Mouse (Mus musculus) CD8-positive naive resting alpha-beta T cell, adult 2 months (primary cell): ENCODE results near the gene Tmem220.

ENCODE experiments used
- DNase-seq, 2 experiments: peaks; one replicate each; pipeline ENCODE4 v3.0.0; 2022; ENCODE audit warnings: low read depth in 2 of 2, low spot score in 2 of 2

Gene Tmem220

DNA sequence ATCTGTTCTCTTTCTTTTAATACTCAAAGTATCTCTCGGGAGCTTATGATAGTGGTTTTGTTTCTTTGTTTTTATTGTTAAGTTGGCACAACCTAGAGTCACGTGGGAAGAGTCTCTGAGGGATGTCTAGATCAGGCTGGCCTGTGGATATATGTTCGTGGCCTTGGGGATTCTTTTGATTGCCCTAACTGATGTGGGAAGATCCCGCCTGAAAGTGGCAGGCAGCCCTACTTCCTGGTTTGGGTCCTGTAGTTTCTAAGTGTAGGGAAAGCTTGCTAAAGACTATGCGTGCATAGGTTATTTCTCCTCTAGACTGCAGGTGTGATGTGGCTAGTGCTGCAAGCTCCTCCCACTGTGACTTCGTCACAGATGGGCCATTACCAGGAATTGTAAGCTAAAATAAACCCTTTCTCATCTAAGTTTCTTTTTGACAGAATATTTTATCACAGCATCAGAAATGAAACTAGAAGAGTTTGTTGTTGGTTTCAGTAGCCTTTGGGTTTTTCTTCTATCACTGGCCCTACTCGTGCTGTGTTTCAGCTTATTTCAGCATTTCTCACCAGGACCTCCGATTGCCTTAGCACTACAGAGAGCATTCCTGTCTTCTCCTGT is 29.9 kb downstream of the Tmem220 start:
- DNase-seq: no peak

DNA sequence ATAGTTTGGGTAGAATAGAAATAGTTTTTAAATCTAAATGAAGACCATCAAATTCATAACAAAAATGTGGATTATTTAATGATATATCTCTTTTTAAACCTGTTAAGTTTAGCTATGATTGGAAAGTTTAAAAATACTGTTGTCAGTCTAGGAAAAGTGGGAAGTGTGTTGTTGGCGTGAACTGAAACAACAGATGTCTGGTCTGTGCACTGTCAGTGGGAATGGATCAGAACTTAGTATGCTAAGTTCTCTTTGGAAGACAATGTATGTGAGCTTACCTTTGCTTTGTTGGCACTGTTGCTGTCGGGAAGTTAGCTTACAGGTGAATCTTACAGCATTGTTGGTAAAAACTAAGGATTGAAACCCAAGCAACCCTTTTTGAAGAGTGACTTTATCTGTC is 36.4 kb downstream of the Tmem220 start:
- no peak for DNase-seq

DNA sequence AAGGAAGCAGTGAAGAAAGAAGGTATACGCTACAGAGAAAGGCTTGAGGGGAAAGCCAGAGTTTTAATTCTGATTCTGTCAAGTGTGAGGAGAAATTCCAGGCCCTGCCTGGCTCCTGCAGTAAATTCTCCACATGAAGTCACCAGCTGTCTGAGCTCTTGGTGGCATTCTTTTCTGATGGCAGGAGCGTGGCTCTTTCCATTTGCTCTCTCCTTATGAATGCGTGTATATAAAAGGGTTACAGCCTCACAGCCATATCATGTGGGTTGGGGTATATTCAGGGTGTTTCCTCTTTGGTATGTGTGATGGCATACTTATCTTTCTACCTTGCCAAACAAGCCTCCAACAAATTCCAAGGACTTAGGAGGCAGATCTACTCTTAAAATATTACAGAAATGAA is 37.8 kb downstream of the Tmem220 start:
- no peak for DNase-seq

DNA sequence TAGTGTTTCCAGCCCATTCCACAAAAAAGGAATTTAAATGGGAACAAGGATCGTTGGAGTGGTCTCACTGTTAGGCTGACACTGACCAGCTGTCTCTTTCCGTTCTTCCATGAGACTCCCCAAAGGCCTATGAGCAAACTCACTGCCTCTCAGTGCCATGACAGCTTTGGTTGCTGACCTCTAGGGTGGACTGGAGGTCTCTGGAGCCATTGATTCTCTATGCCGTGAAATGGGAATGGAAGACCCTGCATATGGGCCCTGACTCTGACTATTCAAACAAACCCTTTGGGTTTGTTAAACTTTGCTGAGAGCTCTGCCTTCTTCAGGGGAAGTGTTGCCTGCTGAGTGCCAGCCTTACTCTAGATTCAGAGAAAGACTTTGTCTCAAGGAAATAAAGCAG is 42.8 kb downstream of the Tmem220 start:
- DNase-seq: no peak

DNA sequence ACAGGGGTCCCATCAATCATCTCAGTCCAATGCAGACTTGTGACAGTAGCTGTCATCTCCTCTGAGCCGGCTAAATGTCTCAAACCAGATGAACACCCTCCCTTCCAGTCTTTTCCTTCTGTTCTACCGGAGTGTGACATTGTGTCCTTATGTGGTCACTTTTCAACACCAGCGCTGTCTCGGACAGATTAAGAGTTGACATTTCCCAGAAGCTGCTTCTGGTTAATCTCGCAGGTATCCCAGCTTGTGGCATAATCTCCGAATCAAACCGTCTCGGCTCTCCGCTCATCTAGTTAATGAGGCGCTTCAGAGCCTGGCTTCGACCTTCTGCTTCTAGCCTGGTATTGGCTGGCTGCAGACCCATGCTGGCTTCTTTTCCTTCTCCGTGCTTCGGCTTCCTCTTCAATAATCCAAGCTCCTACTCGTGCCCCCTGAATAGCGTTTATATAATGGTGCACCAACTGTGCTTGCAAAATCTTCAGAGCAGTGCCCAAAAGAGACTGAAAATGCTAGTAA is 47.7 kb downstream of the Tmem220 start:
- no peak for DNase-seq

DNA sequence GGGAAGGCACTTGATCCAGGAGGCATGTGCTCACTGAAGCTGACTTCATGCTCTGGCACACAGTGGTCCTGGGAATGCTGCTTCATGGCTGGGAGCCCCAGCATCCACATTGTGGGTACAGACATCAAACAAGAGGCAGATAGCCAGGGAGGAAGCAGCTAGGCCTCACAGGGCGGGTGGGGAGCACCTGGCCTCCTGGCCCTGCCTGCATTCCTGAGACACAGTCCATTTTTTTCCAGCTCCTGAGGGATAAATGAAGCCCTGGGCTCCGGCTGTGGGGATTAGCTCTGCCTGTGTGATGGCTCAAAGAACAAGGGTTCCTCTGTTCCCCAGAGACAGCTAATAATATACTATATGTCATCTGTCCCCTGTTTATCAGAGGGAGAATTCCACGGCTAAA is 50.1 kb downstream of the Tmem220 start:
- no peak for DNase-seq

DNA sequence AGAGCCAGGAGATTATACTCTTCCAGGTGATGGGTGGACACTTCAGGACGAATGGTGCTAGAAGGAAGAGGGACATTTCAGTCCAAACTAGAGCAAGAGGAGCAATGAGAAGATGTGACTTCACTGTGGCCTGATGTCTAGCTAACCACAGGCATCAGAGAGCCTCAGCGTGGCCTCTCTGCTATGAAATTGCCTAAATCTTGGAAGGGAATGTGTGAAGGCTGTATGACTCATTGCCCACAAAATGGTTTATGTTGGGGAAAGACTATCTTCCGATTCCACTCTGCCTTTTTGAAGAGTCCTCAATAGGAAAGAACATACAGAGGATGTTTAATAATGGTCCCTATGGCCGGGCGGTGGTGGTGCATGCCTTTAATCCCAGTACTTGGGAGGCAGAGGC is 51.8 kb downstream of the Tmem220 start:
- no peak for DNase-seq

DNA sequence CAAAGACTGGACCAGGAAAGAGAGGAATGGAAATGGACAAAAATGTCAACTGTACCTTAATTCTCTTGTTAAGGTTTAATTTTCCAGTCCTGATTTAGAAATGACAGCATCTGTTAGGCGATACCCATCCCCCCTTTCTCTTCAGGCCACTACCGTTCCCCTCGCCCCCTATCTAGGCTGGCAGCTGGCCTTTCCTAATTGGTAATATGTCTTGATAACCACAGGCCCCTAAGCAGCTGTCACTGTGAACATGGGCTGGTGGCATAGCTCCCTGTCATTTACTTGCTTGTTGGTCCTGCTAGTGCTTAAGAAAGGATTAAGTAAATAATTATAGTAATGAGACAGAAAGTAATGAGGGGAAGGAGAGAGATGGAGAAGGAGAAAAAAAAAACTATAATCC is 52.5 kb downstream of the Tmem220 start:
- DNase-seq: no peak

DNA sequence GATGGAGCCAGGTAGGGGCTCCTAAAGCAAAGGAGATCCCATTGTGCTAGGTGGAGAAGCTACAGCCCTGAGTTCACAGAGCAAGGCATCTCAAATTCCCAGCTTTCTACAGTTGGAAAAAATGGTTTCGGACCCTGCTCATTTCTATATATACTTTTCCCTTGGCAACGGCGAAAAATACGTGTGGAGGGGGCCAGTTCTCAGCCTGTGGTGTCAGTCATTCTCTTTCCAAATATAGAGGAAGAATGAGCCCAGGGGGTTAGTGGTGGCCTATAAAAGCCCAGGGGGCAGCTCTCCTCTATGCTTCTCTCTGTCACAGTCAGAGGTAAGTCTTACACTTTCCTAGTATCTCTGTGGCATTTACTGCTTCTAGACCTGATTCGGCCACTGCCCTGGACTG is 53.0 kb downstream of the Tmem220 start, which contains the start of gene Myh3:
Gene Myh3, plus strand, starts transcription at position 301 of the 400 bp plus-strand sequence.
- no peak for DNase-seq

DNA sequence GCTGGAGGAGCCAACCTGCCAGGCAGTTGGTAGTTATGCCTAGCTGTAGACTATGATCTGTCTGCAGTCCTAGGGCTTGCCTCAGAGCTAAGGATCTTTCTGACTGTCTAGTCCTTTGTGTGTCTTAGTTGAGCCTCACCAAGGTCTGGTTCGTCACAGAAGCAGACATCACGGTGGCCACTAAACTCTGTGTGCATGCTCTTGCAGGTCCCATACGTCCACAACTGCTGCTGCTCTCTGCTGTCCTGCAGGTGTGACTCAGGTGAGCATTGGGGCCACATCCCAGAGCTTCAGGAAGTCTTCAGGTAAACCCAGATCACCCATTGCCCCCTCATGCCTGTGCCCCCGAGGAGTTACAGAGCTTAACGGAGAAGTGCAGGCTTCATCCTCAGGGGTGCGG is 53.9 kb downstream of the Tmem220 start:
- no peak for DNase-seq

DNA sequence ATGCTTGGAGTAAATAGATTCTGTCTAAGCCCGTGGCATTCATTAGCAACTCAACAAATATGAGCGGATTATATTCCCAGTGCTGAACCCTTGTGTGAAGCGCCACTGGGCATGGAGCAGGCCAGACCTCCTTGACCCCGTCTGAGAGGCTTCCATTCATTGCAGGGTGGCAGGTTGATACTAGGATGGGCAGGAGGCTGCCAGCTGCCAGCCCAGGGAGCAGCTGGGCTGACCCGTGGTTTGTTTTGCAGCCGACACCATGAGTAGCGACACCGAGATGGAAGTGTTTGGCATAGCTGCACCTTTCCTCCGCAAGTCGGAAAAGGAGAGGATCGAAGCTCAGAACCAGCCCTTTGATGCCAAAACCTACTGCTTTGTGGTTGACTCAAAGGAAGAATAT is 54.8 kb downstream of the Tmem220 start:
- no peak for DNase-seq

DNA sequence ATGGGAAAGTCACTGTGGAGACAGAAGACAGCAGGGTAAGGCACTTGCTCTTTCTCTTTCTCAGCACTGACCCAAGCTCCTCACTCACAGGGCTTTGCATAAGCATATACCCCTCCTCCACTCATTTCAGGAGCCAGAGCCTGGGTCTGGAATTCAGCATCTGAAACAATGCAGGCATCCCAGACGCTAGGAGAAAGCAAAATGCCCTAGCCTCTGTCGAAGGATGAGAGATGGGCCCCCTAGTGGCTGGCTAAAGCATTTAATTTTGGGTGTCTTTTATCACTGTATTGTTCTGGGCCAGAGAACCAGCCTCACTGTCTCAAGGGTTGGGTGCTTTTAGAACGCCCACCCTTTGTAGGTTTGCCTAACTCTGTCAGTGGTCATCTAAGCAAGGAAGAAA is 55.2 kb downstream of the Tmem220 start:
- DNase-seq: peak; percentile 8 to 35

DNA sequence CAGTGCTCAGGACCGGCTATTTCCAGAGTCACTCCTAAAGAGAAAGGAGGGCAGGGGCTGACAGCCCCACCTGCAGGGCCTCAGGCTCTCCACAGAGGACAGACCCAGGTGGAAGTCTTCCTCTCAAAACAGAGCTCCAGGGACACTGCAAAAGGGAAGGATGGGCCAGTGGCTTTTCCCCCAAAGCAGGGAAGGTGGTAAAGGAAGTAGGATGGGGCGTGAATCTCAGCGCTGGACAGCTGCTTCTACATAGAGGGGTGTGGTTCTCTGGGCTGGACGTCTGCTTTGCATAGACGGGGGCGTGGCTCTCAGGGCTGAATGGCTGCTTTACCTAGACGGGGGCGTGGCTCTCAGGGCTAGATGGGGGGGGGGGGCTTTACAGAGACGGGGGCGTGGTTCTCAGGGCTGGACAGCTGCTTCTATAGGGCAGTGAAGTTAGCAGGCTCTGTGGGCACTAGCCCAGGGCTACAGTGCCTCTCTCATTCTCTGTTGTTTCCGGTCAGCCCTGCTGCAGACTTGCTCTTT is 56.2 kb downstream of the Tmem220 start:
- DNase-seq: no peak

DNA sequence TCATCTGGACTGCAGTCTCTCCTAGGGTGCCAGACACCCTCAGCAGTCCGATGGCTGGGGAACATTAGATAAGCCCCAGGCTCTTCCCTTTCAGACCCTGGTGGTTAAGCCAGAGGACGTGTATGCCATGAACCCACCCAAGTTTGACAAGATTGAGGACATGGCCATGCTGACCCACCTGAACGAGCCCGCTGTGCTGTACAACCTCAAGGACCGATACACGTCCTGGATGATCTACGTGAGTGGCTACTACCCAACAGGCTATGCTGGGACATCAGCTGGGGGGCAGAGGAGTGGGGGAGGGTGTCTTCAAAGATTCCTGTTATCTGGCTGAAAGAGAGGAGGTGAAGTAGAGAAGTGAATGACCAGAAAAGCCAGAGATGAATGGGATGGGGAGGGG is 57.2 kb downstream of the Tmem220 start:
- DNase-seq: no peak

DNA sequence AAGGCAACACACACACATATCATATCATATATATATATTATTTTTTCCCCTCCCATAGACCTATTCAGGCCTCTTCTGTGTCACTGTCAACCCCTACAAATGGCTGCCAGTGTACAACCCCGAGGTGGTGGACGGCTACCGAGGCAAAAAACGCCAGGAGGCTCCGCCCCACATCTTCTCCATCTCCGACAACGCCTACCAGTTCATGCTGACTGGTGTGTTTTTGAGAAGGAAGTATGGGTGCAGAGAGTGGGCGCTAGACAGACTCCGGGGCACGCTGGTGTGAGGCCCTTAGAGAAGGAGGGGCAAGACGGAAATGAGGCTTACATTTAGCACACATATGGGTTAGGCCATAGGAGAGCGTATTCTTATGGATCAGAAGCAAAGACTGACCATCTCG is 57.8 kb downstream of the Tmem220 start:
- no peak for DNase-seq

DNA sequence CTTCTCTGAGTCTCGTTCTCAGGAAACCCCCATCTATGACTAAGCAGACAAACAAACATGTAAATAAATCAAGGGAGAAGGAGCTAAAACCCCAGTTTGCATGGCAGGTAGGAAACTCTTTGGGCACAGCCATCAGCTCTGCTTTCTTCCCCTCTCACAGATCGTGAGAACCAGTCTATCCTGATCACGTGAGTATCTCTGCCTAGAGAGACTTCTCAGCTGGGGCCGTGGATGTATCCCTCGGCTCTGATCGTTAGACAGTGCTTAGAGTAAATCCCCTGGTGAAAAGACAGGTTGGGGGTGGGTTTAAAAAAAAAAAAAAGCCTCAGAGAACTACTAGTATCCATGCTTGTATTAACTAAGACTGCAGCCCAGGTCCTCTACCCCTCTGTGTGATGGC is 58.3 kb downstream of the Tmem220 start:
- DNase-seq: no peak

DNA sequence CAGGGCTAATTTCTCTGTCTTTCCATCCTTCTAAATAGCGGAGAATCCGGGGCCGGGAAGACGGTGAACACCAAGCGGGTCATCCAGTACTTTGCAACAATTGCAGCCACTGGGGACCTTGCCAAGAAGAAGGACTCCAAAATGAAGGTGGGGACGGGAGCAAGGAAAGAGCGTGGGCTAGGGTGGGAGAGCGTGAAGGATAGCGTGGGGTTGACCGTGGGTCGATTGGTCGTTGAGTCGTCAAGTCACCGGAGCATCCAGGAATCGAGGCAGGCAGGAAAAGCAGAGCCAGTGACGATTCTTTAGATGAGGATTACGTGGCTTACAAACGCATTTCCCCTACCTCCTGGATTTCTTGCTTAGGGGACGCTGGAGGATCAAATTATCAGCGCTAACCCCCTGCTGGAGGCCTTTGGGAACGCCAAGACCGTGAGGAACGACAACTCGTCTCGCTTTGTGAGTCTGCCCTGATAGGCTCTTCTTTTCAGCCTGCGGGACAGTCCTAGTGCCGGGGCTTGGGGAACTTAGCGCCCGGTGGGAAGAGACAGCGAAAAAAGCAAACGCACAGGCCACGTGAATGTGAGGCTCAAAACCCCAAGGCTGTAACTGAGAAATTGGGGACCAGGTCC is 58.9 kb downstream of the Tmem220 start:
- no peak for DNase-seq
